Mouse (Mus musculus) liver, embryonic 14 days (tissue): ENCODE data around the gene Usp17le. TPM values are rescaled to one million over a fixed set of nuclear protein-coding genes. Genes with fewer than 3 reads are reported as not detected.

Experiments
- polyA plus RNA-seq: library from polyadenylated mRNA; depleted of rRNA; stranded (reverse); fragments of >200 nt; gene quantifications from 2 replicates; pipeline ENCODE4 v1.2.3, GENCODE M21; 2012; rRNA removed

The Usp17le gene
- polyA plus RNA-seq = not detected in 2 replicates

DNA sequence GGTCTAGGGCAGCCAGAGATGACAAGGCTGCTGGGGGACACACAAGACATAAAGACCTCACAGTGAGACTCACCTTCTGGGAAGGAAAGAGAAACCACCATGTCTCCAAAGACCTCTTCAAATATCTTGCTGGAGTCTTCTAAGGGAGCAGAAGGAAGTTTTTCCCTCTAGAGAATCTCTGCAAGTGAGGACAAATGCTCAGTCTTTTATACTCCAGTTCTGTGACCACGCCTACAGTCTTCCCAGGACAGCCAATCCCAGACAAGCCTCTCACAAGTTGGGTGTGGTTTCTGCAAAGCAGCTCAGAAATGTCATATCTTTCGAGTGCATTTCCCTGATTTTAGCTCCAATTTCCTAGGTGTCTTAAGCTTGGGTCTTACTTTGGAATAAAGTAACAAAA, at the start of gene Usp17le:
Usp17le (minus strand) TSS at position 101 of the 400 bp plus-strand sequence.

Other genes with a start within 250 kb of the Usp17le start
- gene Olfr651, start 227.3 kb downstream of the Usp17le start, polyA plus RNA-seq = not detected in 2 replicates
- gene Olfr652, start 216.6 kb downstream of the Usp17le start, polyA plus RNA-seq = not detected in 2 replicates
- gene Olfr653, start 200.2 kb downstream of the Usp17le start, polyA plus RNA-seq = not detected in 2 replicates
- gene Olfr654, start 190.4 kb downstream of the Usp17le start, polyA plus RNA-seq = not detected in 2 replicates
- not detected in 2 replicates for gene Olfr655, start 175.7 kb downstream of the Usp17le start, polyA plus RNA-seq
- not detected in 2 replicates for gene Olfr656, start 163.5 kb downstream of the Usp17le start, polyA plus RNA-seq
- gene Olfr657, start 152.7 kb downstream of the Usp17le start, polyA plus RNA-seq = not detected in 2 replicates
- 0.01 TPM in 1 of 2 replicates, not detected in the other for gene Olfr658, start 130.2 kb downstream of the Usp17le start, polyA plus RNA-seq
- gene Olfr659, start 110.7 kb downstream of the Usp17le start, polyA plus RNA-seq = not detected in 2 replicates
- not detected in 2 replicates for gene Olfr661, start 91.0 kb downstream of the Usp17le start, polyA plus RNA-seq
- not detected in 2 replicates for gene Usp17lb, start 65.1 kb upstream of the Usp17le start, polyA plus RNA-seq
- not detected in 2 replicates for gene Usp17la, start 79.5 kb upstream of the Usp17le start, polyA plus RNA-seq
- gene Olfr665, start 100.6 kb upstream of the Usp17le start, polyA plus RNA-seq = not detected in 2 replicates
- not detected in 2 replicates for gene Olfr666, start 118.5 kb upstream of the Usp17le start, polyA plus RNA-seq
- gene Olfr667, start 144.0 kb upstream of the Usp17le start, polyA plus RNA-seq = not detected in 2 replicates
- gene Olfr668, start 150.6 kb upstream of the Usp17le start, polyA plus RNA-seq = not detected in 2 replicates
- gene Olfr669, start 156.8 kb upstream of the Usp17le start, polyA plus RNA-seq = not detected in 2 replicates
- not detected in 2 replicates for gene Olfr670, start 185.2 kb upstream of the Usp17le start, polyA plus RNA-seq
- gene Olfr671, start 201.7 kb upstream of the Usp17le start, polyA plus RNA-seq = not detected in 2 replicates
- not detected in 2 replicates for gene Olfr672, start 224.6 kb upstream of the Usp17le start, polyA plus RNA-seq